Mouse (Mus musculus): ENCODE measurements around the gene Efna5. TPM values are rescaled to one million over a fixed set of nuclear protein-coding genes. Genes with fewer than 3 reads are reported as not detected.

Efna5 gene
- polyA plus RNA-seq, 1 experiment from 2014 or later = 56.6 TPM

DNA sequence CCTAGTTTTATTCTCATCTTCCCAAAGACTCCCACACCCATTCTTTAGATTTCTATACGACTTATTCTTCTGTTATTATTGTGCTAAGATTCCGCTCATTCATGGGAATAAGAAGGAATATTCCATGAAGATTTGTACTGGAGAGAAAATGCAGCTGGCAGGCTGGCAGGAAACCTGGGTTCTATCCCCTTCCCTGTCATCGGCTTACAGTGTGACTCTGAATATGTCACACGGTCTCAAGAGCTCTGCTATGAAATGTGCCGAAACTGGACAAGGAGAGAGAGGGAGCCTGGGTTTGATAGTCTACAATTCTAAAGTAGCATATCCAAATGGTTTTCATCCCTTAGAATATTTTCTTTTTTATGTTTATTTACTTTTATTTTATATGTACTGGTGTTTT is 198.0 kb downstream of the Efna5 start:
- Histone ChIP-seq H3K36me3 (ENCODE audit: control insufficient read depth, insufficient read depth, low read length) (no peaks in the 10 kb centered on the region), H3K27ac (replicated peaks; ENCODE audit: low read depth, low read length) (no peak overlapping the region), H3K4me3 (ENCODE audit: low read depth, low read length) (no peak overlapping the region), H3K4me1 (ENCODE audit: control insufficient read depth, insufficient read depth, low read length) (peaks cover 4% of the 10 kb centered on the region; the same call in 1 of the 2 replicates), H3K9ac (ENCODE audit: low read depth, low read length) (no peak overlapping the region), H3K27me3 (replicated peaks; ENCODE audit: control insufficient read depth, insufficient read depth, low read length) (no peaks in the 10 kb centered on the region), H3K9me3 (ENCODE audit: control insufficient read depth, low read length) (no peaks in the 10 kb centered on the region), H3K4me2 (ENCODE audit: low read depth, low read length) (no peak overlapping the region)
- no peak for DNase-seq (ENCODE audit: low spot score)
- no peak for ATAC-seq (ENCODE audit: low read depth)
- 88% methylated on average over 5 of the region's 5 CpGs for WGBS

DNA sequence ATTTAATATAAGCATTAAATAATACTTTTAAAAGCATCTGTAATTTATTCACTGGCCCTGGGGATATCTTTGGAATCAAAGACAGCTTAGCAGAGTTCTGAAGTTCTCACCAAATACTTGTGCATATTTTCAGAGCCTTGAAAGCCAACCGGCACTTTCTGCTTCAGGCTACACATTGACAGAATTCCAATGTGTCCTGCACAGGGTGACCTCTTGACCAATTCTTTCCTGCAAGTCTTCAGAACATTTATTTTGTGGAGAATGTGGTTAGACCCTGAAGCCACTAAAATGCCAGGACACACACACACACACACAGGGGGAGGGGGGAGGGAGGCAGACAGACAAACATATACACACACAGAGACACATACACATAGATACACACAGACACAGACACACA is 199.4 kb downstream of the Efna5 start:
- 43% methylated on average over 1 of the region's 1 CpGs for WGBS
- ATAC-seq (ENCODE audit: low read depth) = no peak
- H3K4me1 ChIP-seq (ENCODE audit: control insufficient read depth, insufficient read depth, low read length) = peaks cover 9% of the 10 kb centered on the region; the same call in 1 of the 2 replicates
- no peak overlapping the region for H3K27ac ChIP-seq (replicated peaks; ENCODE audit: low read depth, low read length)
- no peaks in the 10 kb centered on the region for H3K27me3 ChIP-seq (replicated peaks; ENCODE audit: control insufficient read depth, insufficient read depth, low read length)
- H3K9ac ChIP-seq (ENCODE audit: low read depth, low read length) = no peak overlapping the region
- H3K36me3 ChIP-seq (ENCODE audit: control insufficient read depth, insufficient read depth, low read length) = no peaks in the 10 kb centered on the region
- H3K4me2 ChIP-seq (ENCODE audit: low read depth, low read length) = no peak overlapping the region
- H3K9me3 ChIP-seq (ENCODE audit: control insufficient read depth, low read length) = no peaks in the 10 kb centered on the region
- no peak overlapping the region for H3K4me3 ChIP-seq (ENCODE audit: low read depth, low read length)
- DNase-seq (ENCODE audit: low spot score) = no peak

DNA sequence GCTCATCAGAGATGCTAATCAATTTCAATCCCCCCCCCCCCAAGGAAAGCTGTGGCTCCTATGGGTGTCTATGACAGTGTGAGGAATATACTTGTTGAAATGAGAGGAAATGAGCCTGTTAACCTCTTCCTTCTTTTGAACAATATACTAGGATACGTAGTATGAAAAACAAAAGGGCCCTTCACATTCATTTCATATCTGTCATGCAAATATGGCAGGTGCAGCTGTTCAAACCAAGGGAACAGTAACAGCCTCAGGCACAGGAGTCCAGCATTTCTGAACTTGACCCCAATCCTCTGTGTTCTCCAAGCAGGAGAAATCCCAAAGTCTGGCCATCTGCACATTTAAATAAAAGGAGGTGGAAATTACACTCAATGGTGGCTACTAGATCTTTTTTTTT is 200.4 kb downstream of the Efna5 start:
- Histone ChIP-seq H3K27me3 (replicated peaks; ENCODE audit: control insufficient read depth, insufficient read depth, low read length) (no peaks in the 10 kb centered on the region), H3K4me1 (ENCODE audit: control insufficient read depth, insufficient read depth, low read length) (peaks cover 14% of the 10 kb centered on the region; the same call in 1 of the 2 replicates), H3K9me3 (ENCODE audit: control insufficient read depth, low read length) (no peaks in the 10 kb centered on the region), H3K36me3 (ENCODE audit: control insufficient read depth, insufficient read depth, low read length) (no peaks in the 10 kb centered on the region), H3K9ac (ENCODE audit: low read depth, low read length) (no peak overlapping the region), H3K4me3 (ENCODE audit: low read depth, low read length) (no peak overlapping the region), H3K27ac (replicated peaks; ENCODE audit: low read depth, low read length) (no peak overlapping the region), H3K4me2 (ENCODE audit: low read depth, low read length) (no peak overlapping the region)
- DNase-seq (ENCODE audit: low spot score) = no peak
- ATAC-seq (ENCODE audit: low read depth) = no peak
- WGBS = 64% methylated on average over 1 of the region's 1 CpGs

DNA sequence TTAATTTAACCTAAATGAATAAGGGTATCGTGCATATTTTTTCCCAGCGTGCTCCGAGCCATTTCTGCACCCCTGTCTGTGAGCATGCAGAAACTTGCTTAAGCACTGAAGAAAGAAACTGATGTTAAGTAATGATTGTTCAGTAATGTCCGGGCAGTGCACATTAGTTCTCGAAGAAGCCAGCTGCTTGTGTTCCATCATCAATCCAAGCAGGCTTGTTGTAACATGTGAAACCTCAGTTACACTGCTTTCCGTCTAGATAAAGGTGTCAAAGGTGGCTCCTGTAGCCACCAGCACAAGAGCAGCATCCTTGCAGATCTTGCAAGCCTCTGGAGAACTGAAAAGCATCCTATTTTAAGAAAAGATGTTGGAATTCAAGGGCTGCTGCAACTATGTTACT is 204.3 kb downstream of the Efna5 start:
- Histone ChIP-seq H3K4me1 (ENCODE audit: control insufficient read depth, insufficient read depth, low read length) (peaks cover 16% of the 10 kb centered on the region; the same call in 1 of the 2 replicates), H3K4me2 (ENCODE audit: low read depth, low read length) (no peak overlapping the region), H3K27ac (replicated peaks; ENCODE audit: low read depth, low read length) (no peak overlapping the region), H3K9ac (ENCODE audit: low read depth, low read length) (no peak overlapping the region), H3K27me3 (replicated peaks; ENCODE audit: control insufficient read depth, insufficient read depth, low read length) (no peaks in the 10 kb centered on the region), H3K36me3 (ENCODE audit: control insufficient read depth, insufficient read depth, low read length) (no peaks in the 10 kb centered on the region), H3K9me3 (ENCODE audit: control insufficient read depth, low read length) (no peaks in the 10 kb centered on the region), H3K4me3 (ENCODE audit: low read depth, low read length) (no peak overlapping the region)
- 62% methylated on average over 6 of the region's 6 CpGs for WGBS
- DNase-seq (ENCODE audit: low spot score) (no peak), ATAC-seq (ENCODE audit: low read depth) (no peak)

DNA sequence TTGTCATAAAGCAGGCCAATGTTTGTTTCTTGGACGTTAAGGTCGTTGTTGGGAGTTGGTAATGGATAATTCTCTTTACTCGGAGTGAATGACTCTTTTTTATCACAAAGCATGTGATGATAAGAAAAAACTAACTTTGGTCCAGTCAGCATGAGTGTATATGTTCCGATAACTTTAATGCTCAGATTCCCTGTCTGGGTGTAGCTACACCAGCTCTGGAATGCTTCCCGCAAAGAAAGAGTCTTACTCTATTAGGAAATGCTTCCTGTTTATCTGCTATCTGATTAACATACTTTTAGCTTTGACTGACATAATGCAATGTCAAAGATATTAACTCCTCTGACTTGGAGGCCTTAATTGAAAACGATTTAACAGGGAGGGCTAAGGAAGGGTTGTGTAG is 204.7 kb downstream of the Efna5 start:
- ATAC-seq (ENCODE audit: low read depth) = no peak
- Histone ChIP-seq H3K9me3 (ENCODE audit: control insufficient read depth, low read length) (no peaks in the 10 kb centered on the region), H3K27me3 (replicated peaks; ENCODE audit: control insufficient read depth, insufficient read depth, low read length) (no peaks in the 10 kb centered on the region)

DNA sequence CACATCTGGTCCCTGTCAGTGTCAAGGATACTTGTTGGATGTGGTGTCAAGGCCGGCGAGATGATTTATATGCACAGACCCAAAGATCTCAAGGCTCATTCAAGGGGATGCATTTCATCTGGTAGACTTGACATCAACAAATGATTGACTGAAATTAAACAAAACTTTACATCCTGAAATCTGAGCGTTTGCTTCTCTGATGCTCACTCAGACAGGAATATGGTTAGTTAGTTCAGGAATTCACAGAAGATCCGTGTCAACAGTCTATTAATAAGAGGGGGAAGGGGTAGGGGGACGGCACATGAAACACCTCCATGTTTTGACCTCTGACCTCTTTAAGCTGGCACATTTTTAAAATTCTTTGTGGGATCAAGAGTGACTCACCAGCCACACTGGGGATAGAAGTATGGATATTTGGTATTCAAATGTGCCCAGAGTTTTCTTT is 205.3 kb downstream of the Efna5 start:
- ATAC-seq (ENCODE audit: low read depth) (no peak), DNase-seq (ENCODE audit: low spot score) (no peak)
- Histone ChIP-seq H3K4me3 (ENCODE audit: low read depth, low read length) (no peak overlapping the region), H3K4me2 (ENCODE audit: low read depth, low read length) (no peak overlapping the region), H3K4me1 (ENCODE audit: control insufficient read depth, insufficient read depth, low read length) (peaks cover 16% of the 10 kb centered on the region; the same call in 1 of the 2 replicates), H3K36me3 (ENCODE audit: control insufficient read depth, insufficient read depth, low read length) (no peaks in the 10 kb centered on the region), H3K27ac (replicated peaks; ENCODE audit: low read depth, low read length) (no peak overlapping the region), H3K9me3 (ENCODE audit: control insufficient read depth, low read length) (no peaks in the 10 kb centered on the region), H3K27me3 (replicated peaks; ENCODE audit: control insufficient read depth, insufficient read depth, low read length) (no peaks in the 10 kb centered on the region), H3K9ac (ENCODE audit: low read depth, low read length) (no peak overlapping the region)
- 36% methylated on average over 5 of the region's 5 CpGs for WGBS

More for the DNA sequence above, 204.7 kb downstream of the Efna5 start:
- Histone ChIP-seq H3K4me3 (ENCODE audit: low read depth, low read length) (no peak overlapping the region), H3K4me1 (ENCODE audit: control insufficient read depth, insufficient read depth, low read length) (peaks cover 16% of the 10 kb centered on the region; the same call in 1 of the 2 replicates), H3K4me2 (ENCODE audit: low read depth, low read length) (no peak overlapping the region), H3K9ac (ENCODE audit: low read depth, low read length) (no peak overlapping the region), H3K27ac (replicated peaks; ENCODE audit: low read depth, low read length) (no peak overlapping the region), H3K36me3 (ENCODE audit: control insufficient read depth, insufficient read depth, low read length) (no peaks in the 10 kb centered on the region)
- 37% methylated on average over 6 of the region's 6 CpGs for WGBS
- no peak for DNase-seq (ENCODE audit: low spot score)

DNA sequence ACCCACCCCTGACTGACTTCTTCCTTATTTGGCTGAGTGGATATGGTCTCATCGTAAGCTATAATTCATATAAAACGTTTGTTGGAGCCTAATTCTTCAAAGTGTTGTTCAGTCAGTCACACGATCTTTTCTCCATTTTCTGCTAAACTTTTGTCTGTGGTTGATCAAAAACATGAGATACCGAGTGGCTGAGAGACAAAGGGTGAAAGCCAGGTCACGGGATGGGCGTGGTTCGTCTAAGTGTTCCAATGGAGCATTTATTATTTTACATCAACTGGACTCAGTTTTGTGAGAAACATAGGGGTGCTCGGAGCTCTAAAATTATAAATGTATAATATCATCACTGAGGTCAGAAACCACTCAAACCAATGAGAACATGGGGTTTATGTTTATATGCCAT is 209.0 kb downstream of the Efna5 start:
- Histone ChIP-seq H3K9me3 (ENCODE audit: control insufficient read depth, low read length) (no peaks in the 10 kb centered on the region), H3K4me2 (ENCODE audit: low read depth, low read length) (no peak overlapping the region), H3K36me3 (ENCODE audit: control insufficient read depth, insufficient read depth, low read length) (no peaks in the 10 kb centered on the region), H3K4me3 (ENCODE audit: low read depth, low read length) (no peak overlapping the region), H3K27me3 (replicated peaks; ENCODE audit: control insufficient read depth, insufficient read depth, low read length) (no peaks in the 10 kb centered on the region), H3K4me1 (ENCODE audit: control insufficient read depth, insufficient read depth, low read length) (peaks cover 15% of the 10 kb centered on the region; the same call in 1 of the 2 replicates), H3K9ac (ENCODE audit: low read depth, low read length) (no peak overlapping the region), H3K27ac (replicated peaks; ENCODE audit: low read depth, low read length) (no peak overlapping the region)
- DNase-seq (ENCODE audit: low spot score) (no peak), ATAC-seq (ENCODE audit: low read depth) (no peak)
- 58% methylated on average over 8 of the region's 8 CpGs for WGBS

DNA sequence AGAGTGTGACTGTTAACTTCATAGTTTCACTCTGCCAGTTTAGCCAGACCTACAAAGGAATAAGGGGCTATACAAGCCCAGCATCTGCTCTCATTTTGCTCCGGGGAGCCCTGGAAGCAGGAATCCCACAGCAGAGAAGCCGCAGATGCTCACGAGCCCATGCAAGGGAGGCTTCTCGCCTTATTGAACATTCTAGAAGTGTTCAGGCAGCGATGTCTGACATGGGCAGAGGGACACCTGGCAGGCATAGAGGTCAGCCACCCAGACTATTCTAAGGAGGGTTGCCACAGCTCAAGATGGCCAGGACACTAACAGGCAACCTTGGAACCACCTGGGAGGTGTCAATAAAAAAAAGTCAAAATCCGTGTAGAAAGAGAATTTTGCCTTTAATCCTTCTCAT is 214.4 kb downstream of the Efna5 start:
- Histone ChIP-seq H3K27ac (replicated peaks; ENCODE audit: low read depth, low read length) (no peak overlapping the region), H3K36me3 (ENCODE audit: control insufficient read depth, insufficient read depth, low read length) (no peaks in the 10 kb centered on the region), H3K4me2 (ENCODE audit: low read depth, low read length) (no peak overlapping the region), H3K4me3 (ENCODE audit: low read depth, low read length) (no peak overlapping the region), H3K9ac (ENCODE audit: low read depth, low read length) (no peak overlapping the region), H3K9me3 (ENCODE audit: control insufficient read depth, low read length) (no peaks in the 10 kb centered on the region), H3K27me3 (replicated peaks; ENCODE audit: control insufficient read depth, insufficient read depth, low read length) (no peaks in the 10 kb centered on the region), H3K4me1 (ENCODE audit: control insufficient read depth, insufficient read depth, low read length) (no peaks in the 10 kb centered on the region; the same call in 1 of the 2 replicates)
- ATAC-seq (ENCODE audit: low read depth) = no peak
- 70% methylated on average over 6 of the region's 6 CpGs for WGBS
- DNase-seq (ENCODE audit: low spot score) = no peak

DNA sequence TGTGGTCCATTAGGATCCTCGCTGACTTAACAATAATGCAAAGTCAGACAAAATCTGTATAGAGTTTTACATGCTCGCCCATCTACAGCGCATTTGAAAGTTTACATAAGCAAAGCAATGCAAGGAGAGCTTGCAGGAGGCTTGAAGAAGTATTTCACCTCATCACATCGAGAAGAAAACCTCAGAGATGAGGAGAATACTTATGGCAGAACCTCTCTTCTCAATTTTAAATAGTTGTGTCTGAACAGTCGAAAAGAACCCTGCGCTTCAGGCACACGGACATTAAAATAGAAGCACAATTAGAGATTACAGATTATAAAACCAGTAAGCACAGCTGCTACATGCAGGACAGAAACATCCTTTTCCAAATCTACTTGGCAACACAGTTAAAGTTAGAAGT is 215.3 kb downstream of the Efna5 start:
- no peaks in the 10 kb centered on the region for H3K36me3 ChIP-seq (ENCODE audit: control insufficient read depth, insufficient read depth, low read length)
- no peaks in the 10 kb centered on the region for H3K27me3 ChIP-seq (replicated peaks; ENCODE audit: control insufficient read depth, insufficient read depth, low read length)
- no peak for ATAC-seq (ENCODE audit: low read depth)
- no peaks in the 10 kb centered on the region for H3K9me3 ChIP-seq (ENCODE audit: control insufficient read depth, low read length)
- WGBS = 89% methylated on average over 7 of the region's 7 CpGs
- no peak overlapping the region for H3K9ac ChIP-seq (ENCODE audit: low read depth, low read length)
- no peak overlapping the region for H3K4me2 ChIP-seq (ENCODE audit: low read depth, low read length)
- no peak overlapping the region for H3K27ac ChIP-seq (replicated peaks; ENCODE audit: low read depth, low read length)
- no peaks in the 10 kb centered on the region; the same call in 1 of the 2 replicates for H3K4me1 ChIP-seq (ENCODE audit: control insufficient read depth, insufficient read depth, low read length)
- H3K4me3 ChIP-seq (ENCODE audit: low read depth, low read length) = no peak overlapping the region
- no peak for DNase-seq (ENCODE audit: low spot score)

All from embryonic facial prominence, embryonic 14.5 days (tissue).